Mouse (Mus musculus) forebrain, embryonic 10.5 days (tissue): ENCODE measurements around the gene Cldnd2. TPM values are rescaled to one million over a fixed set of nuclear protein-coding genes. Genes with fewer than 3 reads are reported as not detected.

Experiments used
- DNase-seq: peaks from one replicate; pipeline ENCODE4 v3.0.0-alpha.2; 2017; ENCODE audit warnings: low spot score; ENCODE audit errors: extremely low spot score
- H3K27ac ChIP-seq: fragments of 300-500 bp; sonication (generic); 2 replicates; pipeline ENCODE4 v1.5.1; 2016; ENCODE audit warnings: mild to moderate bottlenecking
- H3K27me3 ChIP-seq: fragments of 300-500 bp; sonication (generic); 2 replicates; pipeline ENCODE4 v1.6.1; 2016; ENCODE audit warnings: mild to moderate bottlenecking; ENCODE audit not compliant: poor library complexity, severe bottlenecking
- H3K36me3 ChIP-seq: fragments of 300-500 bp; sonication (generic); replicated peaks from 2 replicates; pipeline ENCODE4 v1.6.1; 2016; ENCODE audit warnings: mild to moderate bottlenecking, moderate library complexity
- H3K4me1 ChIP-seq: fragments of 300-500 bp; sonication (generic); 2 replicates; pipeline ENCODE4 v1.6.1; 2016
- H3K4me3 ChIP-seq: fragments of 300-500 bp; sonication (generic); 2 replicates; pipeline ENCODE4 v1.5.1; 2016; ENCODE audit warnings: mild to moderate bottlenecking, moderate library complexity
- H3K9me3 ChIP-seq: fragments of 300-500 bp; sonication (generic); 2 replicates; pipeline ENCODE4 v1.6.1; 2016; ENCODE audit warnings: mild to moderate bottlenecking, moderate library complexity
- WGBS: fragments of 180-500 bp; shearing (Covaris S2); methylation state at CpG from one replicate; pipeline ENCODE4 v1.1.7; 2016; 5-methylcytosine and 5-hydroxymethylcytosine counted together
- microRNA-seq: library from miRNA; unstranded; fragments of <30 nt; microRNA quantifications from one replicate; pipeline ENCODE4, GENCODE M21; 2017
- polyA plus RNA-seq: library from polyadenylated mRNA; unstranded; fragments of >200 nt; fragmentation: Nextera tagmentation; extraction: Ambion mirVana; gene quantifications from 2 replicates; pipeline ENCODE4 v1.2.1, GENCODE M21; 2016

Cldnd2 gene
- polyA plus RNA-seq, 1 experiment from 2014 or later, result not detected

DNA sequence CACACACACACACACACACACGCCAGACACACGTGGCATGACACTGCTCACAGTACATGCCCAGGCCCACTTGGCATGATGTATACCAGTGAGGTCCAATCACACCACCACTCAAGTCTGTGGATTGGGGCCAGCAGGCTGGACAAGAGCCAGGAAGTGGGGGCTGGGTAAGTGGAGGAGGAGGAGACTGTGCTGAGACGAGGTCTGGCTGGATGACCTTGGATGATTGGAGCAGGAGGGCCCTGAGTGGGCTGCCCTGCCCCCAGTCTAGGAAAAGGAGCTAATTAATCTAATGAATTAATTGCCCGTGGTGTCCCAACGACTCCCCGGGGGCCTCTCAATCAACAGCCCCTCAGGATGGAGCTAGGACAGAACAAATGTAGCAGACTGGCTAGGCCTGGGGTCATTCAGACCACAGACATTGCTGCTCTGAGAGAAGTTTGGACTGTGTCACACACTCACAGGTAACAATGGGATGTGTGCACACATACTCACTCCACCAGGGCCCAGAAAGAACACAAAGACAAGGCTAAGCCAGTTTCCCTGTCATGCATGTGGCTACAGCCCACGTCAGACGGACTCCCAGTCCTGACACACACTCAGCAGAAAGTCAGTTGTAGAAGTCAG lies 41.6 kb downstream of the Cldnd2 start:
- DNase-seq, result no peak
- peaks cover 15% of the 10 kb centered on the region for H3K4me1 ChIP-seq

GRCm38 (mm10) chr7:43483236-43483635 lies 42.7 kb downstream of the Cldnd2 start:
- peaks cover 13% of the 10 kb centered on the region for H3K27me3 ChIP-seq
- H3K9me3 ChIP-seq, result no peaks in the 10 kb centered on the region
- DNase-seq, result no peak
- H3K36me3 ChIP-seq, result no peaks in the 10 kb centered on the region
- no peak overlapping the region for H3K27ac ChIP-seq
- 16% methylated on average over 10 of the region's 10 CpGs for WGBS
- H3K4me3 ChIP-seq, result no peak overlapping the region
- peaks cover 15% of the 10 kb centered on the region for H3K4me1 ChIP-seq

More for the DNA sequence above, 41.6 kb downstream of the Cldnd2 start:
- Histone ChIP-seq H3K4me3 (no peak overlapping the region), H3K27ac (no peak overlapping the region), H3K36me3 (no peaks in the 10 kb centered on the region), H3K9me3 (no peaks in the 10 kb centered on the region), H3K27me3 (peaks cover 24% of the 10 kb centered on the region)
- 73% methylated on average over 8 of the region's 8 CpGs for WGBS

- H3K27ac ChIP-seq, result no peak overlapping the region
- 42% methylated on average over 5 of the region's 5 CpGs for WGBS
- DNase-seq, result no peak
- no peaks in the 10 kb centered on the region for H3K36me3 ChIP-seq
- peaks cover 23% of the 10 kb centered on the region for H3K27me3 ChIP-seq
- H3K4me3 ChIP-seq, result peak overlapping the region; percentile 79; the same call in 1 of the 2 replicates
- no peaks in the 10 kb centered on the region for H3K9me3 ChIP-seq
- H3K4me1 ChIP-seq, result peaks cover 25% of the 10 kb centered on the region
Measured at GRCm38 (mm10) chr7:43488646-43489045, 48.1 kb downstream of the Cldnd2 start.

GRCm38 (mm10) chr7:43489631-43490125 lies 49.1 kb downstream of the Cldnd2 start, which contains the start of gene Iglon5:
TSS of gene Iglon5 (minus strand) at chr7:43490075.
- H3K27ac ChIP-seq, result peak within 1 kb of the TSS; percentile 92

DNA sequence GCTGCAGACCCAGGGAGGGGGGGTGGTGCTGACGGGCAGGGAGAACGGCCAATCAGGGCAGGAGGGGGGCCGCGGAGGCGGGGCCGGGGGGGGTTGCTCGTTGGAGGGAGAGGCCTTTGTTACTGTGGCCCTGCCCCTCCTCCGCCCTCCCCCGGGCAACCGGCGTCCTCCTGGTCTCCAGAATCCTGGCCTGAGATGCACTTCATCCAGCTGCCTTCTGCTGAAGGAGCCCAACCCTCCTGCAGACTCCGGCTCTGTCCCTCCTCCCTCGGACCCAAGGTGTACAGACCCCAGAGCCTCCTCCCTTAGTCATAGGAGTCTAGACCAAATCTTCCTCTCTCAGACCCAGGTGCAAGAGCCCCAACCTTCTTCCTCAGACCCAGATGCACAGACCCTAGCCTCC lies 49.6 kb downstream of the Cldnd2 start:
- under 1% methylated on average over 7 of the region's 13 CpGs for WGBS
- H3K27me3 ChIP-seq, result peaks cover 32% of the 10 kb centered on the region
- no peaks in the 10 kb centered on the region for H3K9me3 ChIP-seq
- H3K27ac ChIP-seq, result peak overlapping the region; percentile 92
- no peaks in the 10 kb centered on the region for H3K36me3 ChIP-seq
- H3K4me1 ChIP-seq, result peaks cover 25% of the 10 kb centered on the region
- peak; percentile 82 for DNase-seq
- peak overlapping the region; percentile 79 for H3K4me3 ChIP-seq

More at GRCm38 (mm10) chr7:43489631-43490125, 49.1 kb downstream of the Cldnd2 start, which contains the start of gene Iglon5:
- Histone ChIP-seq H3K27me3 (peaks cover 27% of the 10 kb centered on the region), H3K4me1 (peaks cover 25% of the 10 kb centered on the region), H3K9me3 (no peaks in the 10 kb centered on the region), H3K36me3 (no peaks in the 10 kb centered on the region), H3K4me3 (peak within 1 kb of the TSS; percentile 79)
- DNase-seq, result peak; percentile 29
- 2% methylated on average over 26 of the region's 41 CpGs for WGBS

DNA sequence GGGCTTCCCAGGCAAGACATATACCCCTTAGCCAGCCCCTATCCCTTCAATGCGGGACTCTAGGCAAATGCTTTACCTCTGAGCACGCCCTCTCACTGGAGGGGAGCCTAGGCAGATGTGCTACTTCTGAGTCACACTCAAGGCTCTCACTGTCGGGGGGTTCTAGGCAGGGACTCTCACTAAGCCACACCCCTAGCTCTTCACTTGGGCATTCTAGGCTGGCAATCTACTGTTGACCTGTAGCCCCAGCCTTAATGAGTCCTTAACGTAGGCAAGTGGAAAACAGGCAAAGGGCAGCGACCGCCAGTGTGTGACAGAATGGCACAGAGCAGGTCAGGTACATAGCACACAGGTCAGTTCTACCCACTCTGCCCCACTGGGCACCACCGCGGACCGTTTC lies 50.3 kb downstream of the Cldnd2 start:
- no peak for DNase-seq
- Histone ChIP-seq H3K4me1 (peaks cover 27% of the 10 kb centered on the region), H3K36me3 (no peaks in the 10 kb centered on the region), H3K27me3 (peaks cover 37% of the 10 kb centered on the region), H3K9me3 (no peaks in the 10 kb centered on the region), H3K4me3 (peak overlapping the region; percentile 79; the same call in 1 of the 2 replicates), H3K27ac (peak overlapping the region; percentile 92; the same call in 1 of the 2 replicates)
- 75% methylated on average over 9 of the region's 9 CpGs for WGBS

Small RNA genes lying within 50 kb of the gene (microRNA-seq; reads per million reads assigned to microRNA genes)
- gene Mir7051, result not detected

Other genes with a start within 250 kb of the Cldnd2 start
- 11.3 TPM in 2 replicates for gene Zfp715, start 127.5 kb upstream of the Cldnd2 start, polyA plus RNA-seq
- 0.15 and 0.25 TPM in 2 replicates for gene Siglecf, start 89.4 kb upstream of the Cldnd2 start, polyA plus RNA-seq
- gene Siglecg, start 32.6 kb upstream of the Cldnd2 start, polyA plus RNA-seq, result 0.15 TPM in 1 of 2 replicates, not detected in the other
- gene Lim2, start 13.1 kb upstream of the Cldnd2 start, polyA plus RNA-seq, result not detected in 2 replicates
- gene Nkg7, start 3.7 kb upstream of the Cldnd2 start, polyA plus RNA-seq, result not detected in 2 replicates
- gene Etfb, start 3.3 kb downstream of the Cldnd2 start, polyA plus RNA-seq, result 249 TPM in 2 replicates
- 0.31 and 0.50 TPM in 2 replicates for gene Gm45233, start 3.3 kb downstream of the Cldnd2 start, polyA plus RNA-seq
- gene Vsig10l, start 22.4 kb downstream of the Cldnd2 start, polyA plus RNA-seq, result 2.1 and 2.7 TPM in 2 replicates
- 0.80 and 1.1 TPM in 2 replicates for gene Iglon5, start 49.3 kb downstream of the Cldnd2 start, polyA plus RNA-seq
- not detected in 2 replicates for gene 4931406B18Rik, start 65.2 kb downstream of the Cldnd2 start, polyA plus RNA-seq
- 0.70 and 0.86 TPM in 2 replicates for gene Cd33, start 103.6 kb downstream of the Cldnd2 start, polyA plus RNA-seq
- gene Zfp658, start 121.5 kb downstream of the Cldnd2 start, polyA plus RNA-seq, result 4.8 and 5.1 TPM in 2 replicates
- gene Zfp719, start 138.8 kb downstream of the Cldnd2 start, polyA plus RNA-seq, result 14.6 and 15.3 TPM in 2 replicates
- gene Zfp819, start 166.4 kb downstream of the Cldnd2 start, polyA plus RNA-seq, result 1.5 and 2.3 TPM in 2 replicates
- not detected in 2 replicates for gene Ceacam18, start 193.9 kb downstream of the Cldnd2 start, polyA plus RNA-seq
- gene Siglece, start 219.4 kb downstream of the Cldnd2 start, polyA plus RNA-seq, result 0.21 and 0.22 TPM in 2 replicates
- gene Ctu1, start 231.2 kb downstream of the Cldnd2 start, polyA plus RNA-seq, result 15.7 and 18.4 TPM in 2 replicates
- not detected in 2 replicates for gene Klk14, start 249.6 kb downstream of the Cldnd2 start, polyA plus RNA-seq